Mouse (Mus musculus) forebrain, embryonic 14.5 days (tissue): ENCODE measurements around the gene Wnk2. TPM values are rescaled to one million over a fixed set of nuclear protein-coding genes. Genes with fewer than 3 reads are reported as not detected.
"Not testable (repeated sequence)": the region's sequence is repeated elsewhere in the genome, so short reads cannot be mapped to it uniquely, and the experiment has no call there.

Source experiments
- ATAC-seq: fragments of 200-750 bp; cut with Nextera tagmentation; 2 replicates; pipeline ENCODE4 v1.8.0; 2017; ENCODE audit warnings: mild to moderate bottlenecking, moderate library complexity
- DNase-seq: peaks from one replicate; pipeline ENCODE4 v3.0.0-alpha.2; 2015; ENCODE audit warnings: low spot score
- H3K27ac ChIP-seq: fragments of 300-500 bp; sonication (generic); 2 replicates; pipeline ENCODE4 v1.5.1; 2014; ENCODE audit warnings: low read depth, mild to moderate bottlenecking, control low read depth, low read length, moderate library complexity
- H3K27me3 ChIP-seq: fragments of 300-500 bp; sonication (generic); replicated peaks from 2 replicates; pipeline ENCODE4 v1.6.1; 2014; ENCODE audit warnings: low read length, control low read depth, mixed read lengths; ENCODE audit not compliant: control insufficient read depth, insufficient read depth
- H3K36me3 ChIP-seq: fragments of 300-500 bp; sonication (generic); 2 replicates; pipeline ENCODE4 v1.6.1; 2014; ENCODE audit warnings: low read length, control low read depth; ENCODE audit not compliant: control insufficient read depth, insufficient read depth
- H3K4me1 ChIP-seq: fragments of 300-500 bp; sonication (generic); 2 replicates; pipeline ENCODE4 v1.6.1; 2014; ENCODE audit warnings: antibody characterized with exemption, low read length, control low read depth; ENCODE audit not compliant: control insufficient read depth, insufficient read depth
- H3K4me2 ChIP-seq: fragments of 300-500 bp; sonication (generic); 2 replicates; pipeline ENCODE4 v1.6.1; 2014; ENCODE audit warnings: mild to moderate bottlenecking, control low read depth, low read length
- H3K4me3 ChIP-seq: fragments of 300-500 bp; sonication (generic); 2 replicates; pipeline ENCODE4 v1.5.1; 2014; ENCODE audit warnings: low read depth, low read length, control low read depth
- H3K9ac ChIP-seq: fragments of 300-500 bp; sonication (generic); 2 replicates; pipeline ENCODE4 v1.6.1; 2014; ENCODE audit warnings: mild to moderate bottlenecking, low read length, control low read depth, moderate library complexity
- H3K9me3 ChIP-seq: fragments of 300-500 bp; sonication (generic); replicated peaks from 2 replicates; pipeline ENCODE4 v1.6.1; 2016; ENCODE audit warnings: low read length, control low read depth, mixed read lengths; ENCODE audit not compliant: control insufficient read depth
- WGBS: fragments of 180-500 bp; shearing (Covaris S2); extraction: QIAGEN DNeasy Blood & Tissue Kit; methylation state at CpG from one replicate; pipeline ENCODE4 v1.1.7; 2014; 5-methylcytosine and 5-hydroxymethylcytosine counted together
- polyA plus RNA-seq: library from polyadenylated mRNA; unstranded; fragments of >200 nt; fragmentation: Nextera tagmentation; extraction: Ambion mirVana; gene quantifications from 2 replicates; pipeline ENCODE4 v1.2.1, GENCODE M21; 2014

Gene Wnk2
- polyA plus RNA-seq, 1 experiment from 2014 or later: 14.9 TPM

- DNase-seq: no peak
- H3K4me2 ChIP-seq: no peak overlapping the region
- no peaks in the 10 kb centered on the region for H3K4me1 ChIP-seq
- H3K27me3 ChIP-seq: no peaks in the 10 kb centered on the region
- no peak overlapping the region for H3K9ac ChIP-seq
- no peaks in the 10 kb centered on the region for H3K9me3 ChIP-seq
- H3K27ac ChIP-seq: no peak overlapping the region
- ATAC-seq: no peak
- 83% methylated on average over 6 of the region's 6 CpGs for WGBS
- no peak overlapping the region for H3K4me3 ChIP-seq
- H3K36me3 ChIP-seq: peaks cover 90% of the 10 kb centered on the region
Measured at GRCm38 (mm10) chr13:49069979-49070378, 77.8 kb downstream of the Wnk2 start.

GRCm38 (mm10) chr13:49069393-49069792, 78.4 kb downstream of the Wnk2 start:
- no peak for ATAC-seq
- WGBS: 96% methylated on average over 4 of the region's 4 CpGs
- no peak overlapping the region for H3K4me3 ChIP-seq
- H3K36me3 ChIP-seq: peaks cover 91% of the 10 kb centered on the region
- H3K27me3 ChIP-seq: no peaks in the 10 kb centered on the region
- H3K27ac ChIP-seq: no peak overlapping the region
- no peak overlapping the region for H3K9ac ChIP-seq
- no peak for DNase-seq
- no peaks in the 10 kb centered on the region for H3K4me1 ChIP-seq
- no peak overlapping the region for H3K4me2 ChIP-seq
- H3K9me3 ChIP-seq: no peaks in the 10 kb centered on the region

GRCm38 (mm10) chr13:49064257-49064656, 83.6 kb downstream of the Wnk2 start:
- Histone ChIP-seq H3K4me3 (no peak overlapping the region), H3K27ac (no peak overlapping the region), H3K9ac (no peak overlapping the region), H3K4me1 (no peaks in the 10 kb centered on the region), H3K9me3 (no peaks in the 10 kb centered on the region), H3K27me3 (no peaks in the 10 kb centered on the region), H3K36me3 (peaks cover 88% of the 10 kb centered on the region), H3K4me2 (no peak overlapping the region)
- DNase-seq: no peak
- no peak for ATAC-seq
- WGBS: 90% methylated on average over 5 of the region's 5 CpGs

- Histone ChIP-seq H3K4me3 (no peak overlapping the region), H3K36me3 (peaks cover 77% of the 10 kb centered on the region), H3K9me3 (no peaks in the 10 kb centered on the region), H3K27me3 (no peaks in the 10 kb centered on the region), H3K27ac (no peak overlapping the region), H3K4me2 (no peak overlapping the region), H3K4me1 (no peaks in the 10 kb centered on the region), H3K9ac (no peak overlapping the region)
- no peak for ATAC-seq
- WGBS: 87% methylated on average over 7 of the region's 7 CpGs
- no peak for DNase-seq
Measured at GRCm38 (mm10) chr13:49060456-49060855, 87.4 kb downstream of the Wnk2 start.

GRCm38 (mm10) chr13:49058528-49058927, 89.3 kb downstream of the Wnk2 start:
- Histone ChIP-seq H3K4me3 (no peak overlapping the region), H3K9me3 (no peaks in the 10 kb centered on the region), H3K27me3 (no peaks in the 10 kb centered on the region), H3K27ac (no peak overlapping the region), H3K4me1 (no peaks in the 10 kb centered on the region), H3K36me3 (peaks cover 63% of the 10 kb centered on the region), H3K9ac (no peak overlapping the region), H3K4me2 (no peak overlapping the region)
- no peak for DNase-seq
- no peak for ATAC-seq
- WGBS: 96% methylated on average over 4 of the region's 4 CpGs

GRCm38 (mm10) chr13:49056304-49056703, 91.5 kb downstream of the Wnk2 start:
- Histone ChIP-seq H3K27me3 (no peaks in the 10 kb centered on the region), H3K27ac (no peak overlapping the region), H3K9ac (no peak overlapping the region), H3K4me2 (no peak overlapping the region), H3K4me3 (no peak overlapping the region), H3K4me1 (no peaks in the 10 kb centered on the region), H3K9me3 (no peaks in the 10 kb centered on the region), H3K36me3 (peaks cover 62% of the 10 kb centered on the region)
- no peak for DNase-seq
- 95% methylated on average over 4 of the region's 4 CpGs for WGBS
- ATAC-seq: no peak

- ATAC-seq, H3K9ac ChIP-seq, H3K4me3 ChIP-seq, DNase-seq, H3K27me3 ChIP-seq, H3K4me1 ChIP-seq, H3K4me2 ChIP-seq, H3K27ac ChIP-seq, H3K9me3 ChIP-seq: not testable (repeated sequence)
- H3K36me3 ChIP-seq: peaks cover 62% of the 10 kb centered on the region
Measured at GRCm38 (mm10) chr13:49054753-49055152, 93.1 kb downstream of the Wnk2 start.

- Histone ChIP-seq H3K9ac (no peak overlapping the region), H3K4me2 (no peak overlapping the region), H3K36me3 (peaks cover 61% of the 10 kb centered on the region), H3K4me3 (no peak overlapping the region), H3K4me1 (no peaks in the 10 kb centered on the region), H3K27ac (no peak overlapping the region), H3K9me3 (no peaks in the 10 kb centered on the region), H3K27me3 (no peaks in the 10 kb centered on the region)
- WGBS: 84% methylated on average over 2 of the region's 2 CpGs
- ATAC-seq: no peak
- no peak for DNase-seq
Measured at GRCm38 (mm10) chr13:49053333-49053732, 94.5 kb downstream of the Wnk2 start.

- no peak overlapping the region for H3K4me2 ChIP-seq
- no peak overlapping the region for H3K9ac ChIP-seq
- ATAC-seq (no peak), DNase-seq (no peak)
- H3K27ac ChIP-seq: no peak overlapping the region
- no peaks in the 10 kb centered on the region for H3K9me3 ChIP-seq
- peaks cover 67% of the 10 kb centered on the region for H3K36me3 ChIP-seq
- 45% methylated on average over 9 of the region's 9 CpGs for WGBS
- no peaks in the 10 kb centered on the region for H3K27me3 ChIP-seq
- no peaks in the 10 kb centered on the region for H3K4me1 ChIP-seq
- H3K4me3 ChIP-seq: no peak overlapping the region
Measured at GRCm38 (mm10) chr13:49052512-49052911, 95.3 kb downstream of the Wnk2 start.
